Mouse (Mus musculus): ENCODE measurements around the gene Lrrn4cl. TPM values are rescaled to one million over a fixed set of nuclear protein-coding genes. Genes with fewer than 3 reads are reported as not detected.

Lrrn4cl gene
- total RNA-seq, 2 experiments from 2014 or later, result 0.92 to 0.96 TPM

DNA sequence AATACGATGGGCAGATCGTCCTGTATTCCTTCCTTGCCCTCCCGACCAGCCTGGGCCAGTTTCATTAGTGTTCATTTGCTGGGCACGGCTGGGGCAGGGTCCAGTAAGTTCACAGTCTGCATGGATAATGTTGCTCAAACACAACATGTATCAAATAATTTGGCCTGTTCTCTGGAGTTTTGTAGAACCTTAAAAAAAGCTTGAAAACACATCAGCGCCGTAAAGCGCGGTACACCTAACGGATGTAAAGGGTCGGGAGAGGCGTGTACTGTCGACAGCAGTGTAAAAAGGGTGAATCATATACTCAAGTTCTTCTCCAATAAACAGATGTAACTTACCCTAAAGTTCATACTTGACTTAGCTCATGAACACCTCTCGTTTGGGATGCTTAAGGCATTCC lies 48.0 kb downstream of the Lrrn4cl start:
- intact Hi-C loops (cut with DNase I), result loop anchor here (2.0 to 5.0 kb wide), 2 partner anchors 14 to 54 kb away; partner anchors contain the start of gene Tut1
- DNase-seq (ENCODE audit: low spot score in 2 of 2), result peak in 1 of 2 experiments; percentile 5

DNA sequence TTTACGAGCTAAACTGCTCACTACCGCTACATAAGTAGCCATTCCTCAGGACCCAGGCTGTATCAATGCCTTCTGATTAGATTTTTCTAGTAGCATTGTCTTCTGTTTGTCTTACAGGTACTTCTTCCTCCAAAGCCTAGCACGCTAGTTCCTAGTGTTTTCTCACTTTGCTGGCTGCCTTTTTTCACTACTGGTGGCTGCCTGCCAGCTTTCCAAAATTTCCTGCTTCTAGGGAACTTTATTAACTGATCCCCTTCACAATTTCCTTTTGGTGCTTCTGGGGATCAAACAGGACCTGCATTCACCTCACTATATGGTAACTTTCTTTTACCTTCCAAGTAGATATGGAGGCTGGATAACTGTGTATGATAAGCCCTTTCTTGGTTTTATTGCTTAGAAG lies 48.5 kb downstream of the Lrrn4cl start:
- DNase-seq (ENCODE audit: low spot score in 2 of 2), result no peak
- intact Hi-C loops (cut with DNase I), result loop anchor here (2.0 to 5.0 kb wide), 2 partner anchors 14 to 53 kb away; partner anchors contain the start of gene Tut1

DNA sequence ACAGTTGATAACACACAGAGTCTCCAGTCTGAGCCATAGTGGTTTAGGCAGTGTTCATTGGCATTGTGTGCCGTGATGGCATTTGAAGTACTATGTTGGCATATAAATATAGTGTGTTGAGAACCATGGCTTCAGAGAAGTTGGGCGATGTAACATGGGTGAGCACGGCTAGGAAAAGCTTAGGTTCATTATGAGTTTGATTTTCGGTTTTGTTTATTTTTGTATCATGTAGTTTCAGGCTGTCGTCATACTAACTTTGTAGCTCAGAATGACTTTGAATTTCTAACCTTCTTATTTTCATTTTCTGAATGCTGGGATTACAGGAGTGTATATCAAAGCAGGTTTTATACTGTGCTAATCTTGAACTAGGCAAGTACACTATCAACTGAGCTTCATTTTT lies 52.8 kb downstream of the Lrrn4cl start:
- DNase-seq (ENCODE audit: low spot score in 2 of 2), result no peak
- intact Hi-C loops (cut with DNase I), result no loop called here

Small RNA genes within 50 kb of the gene (microRNA-seq; reads per million reads assigned to microRNA genes)
- gene Mir5136, result 0 reads per million in 2 experiments

Other genes with a start within 250 kb of the Lrrn4cl start
- 1 to 10 TPM; 5.5 to 5.8 TPM for gene Slc22a6, start 232.7 kb upstream of the Lrrn4cl start, total RNA-seq (2021)
- 100 to 1,000 TPM; 160 to 162 TPM for gene Chrm1, start 187.0 kb upstream of the Lrrn4cl start, total RNA-seq (2021)
- gene Slc3a2, start 127.4 kb upstream of the Lrrn4cl start, total RNA-seq (2021), result 100 to 1,000 TPM; 148 to 161 TPM
- 10 to 100 TPM; 46.0 to 58.5 TPM for gene Wdr74, start 114.9 kb upstream of the Lrrn4cl start, total RNA-seq (2021)
- gene 1700092M07Rik, start 110.0 kb upstream of the Lrrn4cl start, total RNA-seq (2021), result 1 to 10 TPM; 1.1 to 1.5 TPM
- 10 to 100 TPM; 61.5 to 70.1 TPM for gene Stx5a, start 109.4 kb upstream of the Lrrn4cl start, total RNA-seq (2021)
- gene Nxf1, start 93.7 kb upstream of the Lrrn4cl start, total RNA-seq (2021), result 10 to 100 TPM; 87.4 to 92.0 TPM
- gene Tmem223, start 79.8 kb upstream of the Lrrn4cl start, total RNA-seq (2021), result 10 to 100 TPM; 73.0 to 75.0 TPM
- 10 to 100 TPM; 10.6 to 10.9 TPM for gene Tmem179b, start 76.3 kb upstream of the Lrrn4cl start, total RNA-seq (2021)
- 10 to 100 TPM; 12.0 to 12.4 TPM for gene Taf6l, start 64.4 kb upstream of the Lrrn4cl start, total RNA-seq (2021)
- gene Polr2g, start 52.2 kb upstream of the Lrrn4cl start, total RNA-seq (2021), result 100 to 1,000 TPM; 107 to 113 TPM
- gene Zbtb3, start 48.2 kb upstream of the Lrrn4cl start, total RNA-seq (2021), result 1 to 10 TPM; 5.9 to 7.1 TPM
- 10 to 100 TPM; 35.1 to 35.5 TPM for gene Ttc9c, start 31.4 kb upstream of the Lrrn4cl start, total RNA-seq (2021)
- gene Hnrnpul2, start 30.8 kb upstream of the Lrrn4cl start, total RNA-seq (2021), result 100 to 1,000 TPM; 110 to 112 TPM
- not detected for gene AC129217.1, start 21.0 kb upstream of the Lrrn4cl start, total RNA-seq (2021)
- gene Bscl2, start 13.3 kb upstream of the Lrrn4cl start, total RNA-seq (2021), result 100 to 1,000 TPM; 111 to 112 TPM
- 100 to 1,000 TPM; 201 to 223 TPM for gene Gng3, start 11.6 kb upstream of the Lrrn4cl start, total RNA-seq (2021)
- 10 to 100 TPM; 91.0 to 94.1 TPM for gene Ubxn1, start 20.7 kb downstream of the Lrrn4cl start, total RNA-seq (2021)
- gene Uqcc3, start 30.2 kb downstream of the Lrrn4cl start, total RNA-seq (2021), result 10 to 100 TPM; 32.3 to 35.6 TPM
- 1 to 10 TPM; 5.4 to 7.2 TPM for gene Lbhd1, start 33.0 kb downstream of the Lrrn4cl start, total RNA-seq (2021)
- gene Gm49403, start 33.2 kb downstream of the Lrrn4cl start, total RNA-seq (2021), result not detected
- 10 to 100 TPM; 21.4 to 23.9 TPM for gene 1810009A15Rik, start 38.1 kb downstream of the Lrrn4cl start, total RNA-seq (2021)
- 1 to 10 TPM; 2.4 to 3.3 TPM for gene Gm49416, start 38.2 kb downstream of the Lrrn4cl start, total RNA-seq (2021)
- 10 to 100 TPM; 22.6 to 24.3 TPM for gene Ints5, start 42.2 kb downstream of the Lrrn4cl start, total RNA-seq (2021)
- gene Ganab, start 47.3 kb downstream of the Lrrn4cl start, total RNA-seq (2021), result 100 to 1,000 TPM in 1 of 2 experiments, 10 to 100 TPM in 1; 98.5 to 102 TPM
- 100 to 1,000 TPM; 151 to 163 TPM for gene B3gat3, start 69.6 kb downstream of the Lrrn4cl start, total RNA-seq (2021)
- 1 to 10 TPM; 5.7 TPM for gene Rom1, start 78.6 kb downstream of the Lrrn4cl start, total RNA-seq (2021)
- 1 to 10 TPM; 8.2 to 8.4 TPM for gene Eml3, start 78.8 kb downstream of the Lrrn4cl start, total RNA-seq (2021)
- gene Mta2, start 91.1 kb downstream of the Lrrn4cl start, total RNA-seq (2021), result 10 to 100 TPM; 46.0 to 46.9 TPM
- 10 to 100 TPM; 18.7 to 20.1 TPM for gene Tut1, start 103.1 kb downstream of the Lrrn4cl start, total RNA-seq (2021)
- gene Eef1g, start 116.3 kb downstream of the Lrrn4cl start, total RNA-seq (2021), result 100 to 1,000 TPM; 203 to 212 TPM
- gene Ahnak, start 138.5 kb downstream of the Lrrn4cl start, total RNA-seq (2021), result 10 to 100 TPM; 20.2 to 21.0 TPM
- gene Scgb1a1, start 237.2 kb downstream of the Lrrn4cl start, total RNA-seq (2021), result not detected

Measured in left cerebral cortex, postnatal 25 days (tissue).